Mouse (Mus musculus): Measurements from ENCODE around the gene Adam17. TPM values are rescaled to one million over a fixed set of nuclear protein-coding genes. Genes with fewer than 3 reads are reported as not detected.

Gene Adam17
- polyA plus RNA-seq, 1 experiment from 2014 or later: 39.8 TPM

GRCm38 (mm10) chr12:21322856-21323255 is 50.6 kb downstream of the Adam17 start:
- Histone ChIP-seq H3K9me3 (ENCODE audit: control insufficient read depth, low read length) (no peaks in the 10 kb centered on the region), H3K4me1 (ENCODE audit: control insufficient read depth, insufficient read depth, low read length) (no peaks in the 10 kb centered on the region), H3K36me3 (ENCODE audit: control insufficient read depth, insufficient read depth, low read length) (peaks cover 61% of the 10 kb centered on the region), H3K4me3 (ENCODE audit: low read depth, low read length) (no peak overlapping the region), H3K27me3 (replicated peaks; ENCODE audit: control insufficient read depth, insufficient read depth, low read length) (no peaks in the 10 kb centered on the region), H3K9ac (ENCODE audit: low read depth, low read length) (no peak overlapping the region), H3K27ac (replicated peaks; ENCODE audit: low read depth, low read length) (no peak overlapping the region), H3K4me2 (ENCODE audit: low read depth, low read length) (no peak overlapping the region)
- 86% methylated on average over 9 of the region's 9 CpGs for WGBS
- DNase-seq (ENCODE audit: low spot score) (no peak), ATAC-seq (ENCODE audit: low read depth) (no peak)

DNA sequence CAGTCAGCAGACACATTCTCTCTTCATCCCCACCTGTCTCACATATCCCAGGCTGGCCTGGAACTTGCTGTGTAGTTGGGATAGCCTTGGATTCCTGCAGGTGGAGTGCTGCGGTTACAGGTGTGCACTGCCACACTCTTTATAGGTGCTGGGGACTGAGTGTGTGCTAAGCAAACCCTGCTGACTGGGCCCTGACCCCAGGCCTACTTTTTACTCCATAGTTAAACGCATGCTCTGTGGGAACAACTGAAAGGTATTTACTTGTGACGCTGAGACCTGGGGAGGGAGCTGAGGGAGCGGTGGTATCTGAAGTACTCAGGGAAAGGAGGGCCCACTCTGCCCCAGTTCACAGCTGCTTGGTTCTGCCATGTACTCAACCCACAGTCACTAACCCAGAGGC is 51.1 kb downstream of the Adam17 start:
- ATAC-seq (ENCODE audit: low read depth) (no peak), DNase-seq (ENCODE audit: low spot score) (no peak)
- no peak overlapping the region for H3K4me3 ChIP-seq (ENCODE audit: low read depth, low read length)
- H3K27ac ChIP-seq (replicated peaks; ENCODE audit: low read depth, low read length): no peak overlapping the region
- peaks cover 55% of the 10 kb centered on the region for H3K36me3 ChIP-seq (ENCODE audit: control insufficient read depth, insufficient read depth, low read length)
- H3K9ac ChIP-seq (ENCODE audit: low read depth, low read length): no peak overlapping the region
- H3K4me1 ChIP-seq (ENCODE audit: control insufficient read depth, insufficient read depth, low read length): no peaks in the 10 kb centered on the region; the same call in 1 of the 2 replicates
- 89% methylated on average over 4 of the region's 4 CpGs for WGBS
- no peaks in the 10 kb centered on the region for H3K9me3 ChIP-seq (ENCODE audit: control insufficient read depth, low read length)
- H3K4me2 ChIP-seq (ENCODE audit: low read depth, low read length): no peak overlapping the region
- no peaks in the 10 kb centered on the region for H3K27me3 ChIP-seq (replicated peaks; ENCODE audit: control insufficient read depth, insufficient read depth, low read length)

GRCm38 (mm10) chr12:21321170-21321569 is 52.3 kb downstream of the Adam17 start:
- peaks cover 5% of the 10 kb centered on the region for H3K4me1 ChIP-seq (ENCODE audit: control insufficient read depth, insufficient read depth, low read length)
- H3K36me3 ChIP-seq (ENCODE audit: control insufficient read depth, insufficient read depth, low read length): peaks cover 46% of the 10 kb centered on the region
- 85% methylated on average over 9 of the region's 9 CpGs for WGBS
- no peak overlapping the region for H3K9ac ChIP-seq (ENCODE audit: low read depth, low read length)
- ATAC-seq (ENCODE audit: low read depth) (no peak), DNase-seq (ENCODE audit: low spot score) (no peak)
- no peak overlapping the region for H3K4me2 ChIP-seq (ENCODE audit: low read depth, low read length)
- H3K9me3 ChIP-seq (ENCODE audit: control insufficient read depth, low read length): no peaks in the 10 kb centered on the region
- H3K27ac ChIP-seq (replicated peaks; ENCODE audit: low read depth, low read length): no peak overlapping the region
- no peaks in the 10 kb centered on the region for H3K27me3 ChIP-seq (replicated peaks; ENCODE audit: control insufficient read depth, insufficient read depth, low read length)
- H3K4me3 ChIP-seq (ENCODE audit: low read depth, low read length): no peak overlapping the region

GRCm38 (mm10) chr12:21320317-21320716 is 53.1 kb downstream of the Adam17 start:
- Histone ChIP-seq H3K4me3 (ENCODE audit: low read depth, low read length) (no peak overlapping the region), H3K27me3 (replicated peaks; ENCODE audit: control insufficient read depth, insufficient read depth, low read length) (no peaks in the 10 kb centered on the region), H3K36me3 (ENCODE audit: control insufficient read depth, insufficient read depth, low read length) (peaks cover 39% of the 10 kb centered on the region), H3K27ac (replicated peaks; ENCODE audit: low read depth, low read length) (no peak overlapping the region), H3K4me1 (ENCODE audit: control insufficient read depth, insufficient read depth, low read length) (peaks cover 5% of the 10 kb centered on the region), H3K9ac (ENCODE audit: low read depth, low read length) (no peak overlapping the region), H3K9me3 (ENCODE audit: control insufficient read depth, low read length) (no peaks in the 10 kb centered on the region), H3K4me2 (ENCODE audit: low read depth, low read length) (no peak overlapping the region)
- no peak for DNase-seq (ENCODE audit: low spot score)
- ATAC-seq (ENCODE audit: low read depth): no peak
- WGBS: 86% methylated on average over 4 of the region's 4 CpGs

DNA sequence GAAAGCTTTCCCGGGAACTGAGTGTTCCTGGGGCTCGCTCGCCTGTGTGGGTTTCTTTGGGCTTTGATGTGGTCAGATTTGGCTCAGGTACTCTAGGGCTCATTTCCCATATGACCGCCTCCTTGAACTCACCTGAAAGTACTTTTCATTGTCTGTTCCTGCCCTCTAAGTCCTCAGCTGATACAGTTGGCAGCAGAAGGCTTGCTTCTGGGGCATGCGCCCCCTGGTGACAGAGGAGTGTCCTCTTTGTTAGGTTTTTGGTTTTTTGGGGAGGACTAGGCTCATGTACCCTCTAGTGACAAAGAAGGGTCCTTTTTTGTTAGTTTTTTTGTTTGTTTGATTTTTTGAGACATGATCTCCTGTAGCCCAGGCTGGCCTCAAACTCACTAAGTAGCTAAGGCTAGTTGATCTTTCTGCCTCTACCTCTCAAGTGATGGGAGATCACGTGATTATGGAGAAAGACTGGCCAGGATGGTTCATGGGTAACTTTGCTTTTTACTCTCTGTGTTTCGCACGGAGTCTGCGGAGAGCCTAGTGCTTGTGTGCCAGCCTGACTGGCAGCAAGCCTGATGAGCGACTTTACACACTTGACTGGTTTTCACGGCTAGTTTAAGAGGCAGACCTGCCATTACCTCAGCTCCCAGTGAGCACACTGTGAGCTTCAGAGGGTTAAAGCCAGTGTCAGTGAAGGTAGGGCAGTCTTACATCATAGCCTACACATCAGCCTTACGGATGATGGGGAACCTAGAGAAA is 55.1 kb downstream of the Adam17 start:
- H3K27ac ChIP-seq (replicated peaks; ENCODE audit: low read depth, low read length): no peak overlapping the region
- no peak overlapping the region for H3K4me3 ChIP-seq (ENCODE audit: low read depth, low read length)
- H3K4me1 ChIP-seq (ENCODE audit: control insufficient read depth, insufficient read depth, low read length): peaks cover 5% of the 10 kb centered on the region
- H3K9me3 ChIP-seq (ENCODE audit: control insufficient read depth, low read length): no peaks in the 10 kb centered on the region
- no peak overlapping the region for H3K9ac ChIP-seq (ENCODE audit: low read depth, low read length)
- DNase-seq (ENCODE audit: low spot score): peak; percentile 72
- no peaks in the 10 kb centered on the region for H3K27me3 ChIP-seq (replicated peaks; ENCODE audit: control insufficient read depth, insufficient read depth, low read length)
- 72% methylated on average over 12 of the region's 12 CpGs for WGBS
- no peak overlapping the region for H3K4me2 ChIP-seq (ENCODE audit: low read depth, low read length)
- ATAC-seq (ENCODE audit: low read depth): no peak
- peaks cover 34% of the 10 kb centered on the region for H3K36me3 ChIP-seq (ENCODE audit: control insufficient read depth, insufficient read depth, low read length)

DNA sequence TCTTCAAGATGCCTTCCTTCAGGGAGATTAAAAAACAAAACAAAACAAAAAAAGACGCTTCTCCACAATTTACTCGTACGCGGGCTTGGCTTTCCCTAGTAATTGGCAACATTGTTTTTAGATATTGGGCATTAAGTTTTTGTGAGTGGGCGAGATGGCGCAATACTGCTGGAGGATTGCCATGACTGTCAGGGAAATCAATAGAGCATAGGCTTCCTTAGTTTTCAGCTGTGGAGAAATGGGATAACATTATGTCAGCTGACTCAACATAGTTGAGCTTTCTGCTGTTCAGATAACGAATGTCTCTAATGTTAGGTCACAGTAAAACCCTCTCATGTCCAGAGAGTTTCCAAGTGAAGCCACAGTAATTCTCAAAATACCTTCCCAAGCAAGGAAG is 56.6 kb downstream of the Adam17 start:
- H3K4me2 ChIP-seq (ENCODE audit: low read depth, low read length): peak overlapping the region; percentile 71
- 32% methylated on average over 7 of the region's 7 CpGs for WGBS
- ATAC-seq (ENCODE audit: low read depth): no peak
- H3K9me3 ChIP-seq (ENCODE audit: control insufficient read depth, low read length): no peaks in the 10 kb centered on the region
- peak overlapping the region; percentile 73 for H3K4me3 ChIP-seq (ENCODE audit: low read depth, low read length)
- peak overlapping the region; percentile 75 for H3K9ac ChIP-seq (ENCODE audit: low read depth, low read length)
- peaks cover 36% of the 10 kb centered on the region for H3K36me3 ChIP-seq (ENCODE audit: control insufficient read depth, insufficient read depth, low read length)
- no peaks in the 10 kb centered on the region for H3K27me3 ChIP-seq (replicated peaks; ENCODE audit: control insufficient read depth, insufficient read depth, low read length)
- peaks cover 5% of the 10 kb centered on the region for H3K4me1 ChIP-seq (ENCODE audit: control insufficient read depth, insufficient read depth, low read length)
- peak; percentile 4 for DNase-seq (ENCODE audit: low spot score)
- H3K27ac ChIP-seq (replicated peaks; ENCODE audit: low read depth, low read length): peak overlapping the region; percentile 69

- DNase-seq (ENCODE audit: low spot score) (peak; percentile 90), ATAC-seq (ENCODE audit: low read depth) (peak; percentile 94)
- Histone ChIP-seq H3K4me1 (ENCODE audit: control insufficient read depth, insufficient read depth, low read length) (peaks cover 5% of the 10 kb centered on the region), H3K9ac (ENCODE audit: low read depth, low read length) (peak within 1 kb of the TSS; percentile 75), H3K27me3 (replicated peaks; ENCODE audit: control insufficient read depth, insufficient read depth, low read length) (no peaks in the 10 kb centered on the region), H3K27ac (replicated peaks; ENCODE audit: low read depth, low read length) (peak within 1 kb of the TSS; percentile 69), H3K4me3 (ENCODE audit: low read depth, low read length) (peak within 1 kb of the TSS; percentile 73), H3K9me3 (ENCODE audit: control insufficient read depth, low read length) (no peaks in the 10 kb centered on the region), H3K4me2 (ENCODE audit: low read depth, low read length) (peak within 1 kb of the TSS; percentile 71), H3K36me3 (ENCODE audit: control insufficient read depth, insufficient read depth, low read length) (peaks cover 42% of the 10 kb centered on the region)
- 3% methylated on average over 41 of the region's 59 CpGs for WGBS
Measured at GRCm38 (mm10) chr12:21315923-21316868, 57.2 kb downstream of the Adam17 start, which contains the start of gene Iah1. TSS of gene Iah1 (plus strand) at chr12:21316389.

- Histone ChIP-seq H3K27ac (replicated peaks; ENCODE audit: low read depth, low read length) (no peak overlapping the region), H3K36me3 (ENCODE audit: control insufficient read depth, insufficient read depth, low read length) (peaks cover 68% of the 10 kb centered on the region), H3K4me2 (ENCODE audit: low read depth, low read length) (no peak overlapping the region), H3K4me3 (ENCODE audit: low read depth, low read length) (no peak overlapping the region), H3K27me3 (replicated peaks; ENCODE audit: control insufficient read depth, insufficient read depth, low read length) (no peaks in the 10 kb centered on the region), H3K9me3 (ENCODE audit: control insufficient read depth, low read length) (no peaks in the 10 kb centered on the region), H3K4me1 (ENCODE audit: control insufficient read depth, insufficient read depth, low read length) (peaks cover 5% of the 10 kb centered on the region), H3K9ac (ENCODE audit: low read depth, low read length) (no peak overlapping the region)
- WGBS: 82% methylated on average over 5 of the region's 5 CpGs
- ATAC-seq (ENCODE audit: low read depth): no peak
- DNase-seq (ENCODE audit: low spot score): no peak
Measured at GRCm38 (mm10) chr12:21312201-21312600, 61.2 kb downstream of the Adam17 start.

All from embryonic facial prominence, embryonic 14.5 days (tissue).